In genomic region chr1:138939579-138940139, GRCm38 (mm10) we compare ENCODE assay signal across 20 mouse cellular contexts. TPM values are rescaled to one million over a fixed set of nuclear protein-coding genes. Genes with fewer than 3 reads are reported as not detected.
DNase-seq lines count a peak whose midpoint lies in the region; ATAC-seq and TF ChIP-seq lines count a peak whose summit lies in the region.
"Had no signal": no experiment of that assay in that cellular context is flagged by ENCODE, and none has a peak within 500 bp of the region (broad histone marks: within the 10 kb centered on the region; RNA-seq: fewer than 3 reads in every experiment).

No protein-coding gene starts in this region.

- no peak for TF ChIP-seq CTCF in thymus, adult 2 months (IDR thresholded peaks at IDR 0.05; ENCODE audit: borderline replicate concordance, control insufficient read depth, extremely low read depth, insufficient read depth, low read length, poor library complexity)
- no peak for TF ChIP-seq CTCF in CH12.LX (conservative IDR thresholded peaks at IDR 0.05 in 1 of 2, IDR thresholded peaks at IDR 0.05 in 1 of 2; ENCODE audit: low read depth in 2 of 2, low read length in 2 of 2)

- H3K27me3 ChIP-seq in thymus, adult 2 months (ENCODE audit: control insufficient read depth, insufficient read depth, low read length) = no peaks in the 10 kb centered on the region
- no peaks in the 10 kb centered on the region for H3K27me3 ChIP-seq in CH12.LX (replicated peaks)
- no peaks in the 10 kb centered on the region for H3K27me3 ChIP-seq in forebrain, embryonic 11.5 days (ENCODE audit: control insufficient read depth, insufficient read depth, low read length)
- H3K27me3 ChIP-seq: forebrain, embryonic 13.5 days; hindbrain, embryonic 12.5 days; limb, embryonic 13.5 days; liver, embryonic 13.5 days; neural tube, embryonic 15.5 days had no signal

- no peak overlapping the region for H3K27ac ChIP-seq in thymus, adult 2 months (ENCODE audit: control insufficient read depth, insufficient read depth, low read length)
- H3K27ac ChIP-seq in CH12.LX (ENCODE audit: insufficient read depth, low read depth) = no peak overlapping the region
- H3K27ac ChIP-seq in forebrain, embryonic 11.5 days (ENCODE audit: low read depth, low read length) = no peak overlapping the region
- H3K27ac ChIP-seq: forebrain, embryonic 13.5 days; hindbrain, embryonic 12.5 days; limb, embryonic 13.5 days; liver, embryonic 13.5 days; neural tube, embryonic 15.5 days had no signal

- no peak for ATAC-seq in forebrain, embryonic 11.5 days (replicated peaks; ENCODE audit: low FRiP score)
- ATAC-seq: forebrain, embryonic 13.5 days; intestine, postnatal 0 days; midbrain, embryonic 16.5 days had no signal

- in situ Hi-C loops in CH12.LX (cut with MboI; ENCODE audit: low pct_ligation_motif_present, low pct_unique_long_range_greater_than_20kb, low sequenced_read_pairs) = no loop called here

- DNase-seq in thymus, adult 2 months = peak; percentile 9
- DNase-seq in thymus, postnatal 10 days (ENCODE audit: low spot score in 2 of 2) = no peak
- DNase-seq in CH12.LX (ENCODE audit: extremely low read depth) = peak; percentile 78
- peak; percentile 67 for DNase-seq in induced T-regulatory cell, adult 2 months (ENCODE audit: low read depth)
- DNase-seq in adrenal gland, adult 18-20 months (ENCODE audit: low spot score in 2 of 2) = no peak
- DNase-seq in forebrain, embryonic 11.5 days (ENCODE audit: low spot score) = no peak
- DNase-seq in layer of hippocampus, postnatal 14 days (ENCODE audit: low spot score in 2 of 2) = no peak
- DNase-seq: adrenal gland, adult 2 months; cerebellum, adult 8-10 months; gastrocnemius, postnatal 25 days; liver, embryonic 13.5 days; lung, embryonic 14.5 days; right cerebral cortex, postnatal 14 days; spleen, adult 18-20 months had no signal

- H3K36me3 ChIP-seq in thymus, adult 2 months (ENCODE audit: control insufficient read depth, insufficient read depth, low read length) = no peaks in the 10 kb centered on the region
- H3K36me3 ChIP-seq in CH12.LX (replicated peaks in 1 of 2; ENCODE audit: control insufficient read depth in 1 of 2, insufficient read depth in 1 of 2, low read length in 1 of 2) = no peaks in the 10 kb centered on the region
- H3K36me3 ChIP-seq in forebrain, embryonic 11.5 days (ENCODE audit: control insufficient read depth, insufficient read depth, low read length) = no peaks in the 10 kb centered on the region
- H3K36me3 ChIP-seq: hindbrain, embryonic 12.5 days; limb, embryonic 13.5 days; liver, embryonic 13.5 days; neural tube, embryonic 15.5 days had no signal

- H3K4me3 ChIP-seq in thymus, adult 2 months (ENCODE audit: control insufficient read depth, insufficient read depth, low read length) = no peak overlapping the region
- H3K4me3 ChIP-seq in CH12.LX (replicated peaks in 1 of 3; ENCODE audit: low read depth in 2 of 3, low read length in 2 of 3, poor library complexity in 1 of 3) = no peak overlapping the region
- no peak overlapping the region for H3K4me3 ChIP-seq in forebrain, embryonic 11.5 days (ENCODE audit: low read depth, low read length)
- H3K4me3 ChIP-seq: forebrain, embryonic 13.5 days; hindbrain, embryonic 12.5 days; limb, embryonic 13.5 days; liver, embryonic 13.5 days; neural tube, embryonic 15.5 days had no signal

- H3K4me2 ChIP-seq in CH12.LX (ENCODE audit: insufficient read depth, low read depth, poor library complexity, severe bottlenecking) = peak overlapping the region; percentile 77
- no peak overlapping the region for H3K4me2 ChIP-seq in forebrain, embryonic 11.5 days (ENCODE audit: low read depth, low read length, severe bottlenecking)
- H3K4me2 ChIP-seq: forebrain, embryonic 13.5 days; hindbrain, embryonic 12.5 days; limb, embryonic 13.5 days; liver, embryonic 13.5 days; lung, embryonic 14.5 days; neural tube, embryonic 15.5 days had no signal

- no peaks in the 10 kb centered on the region for H3K79me2 ChIP-seq in CH12.LX (replicated peaks; ENCODE audit: control insufficient read depth, extremely low read depth, insufficient read depth, poor library complexity, severe bottlenecking)

- TF ChIP-seq RAD21 in CH12.LX (IDR thresholded peaks at IDR 0.05; ENCODE audit: low read depth, low read length) = no peak

- no peak overlapping the region for H3K9ac ChIP-seq in CH12.LX (ENCODE audit: insufficient read depth, low read depth)
- no peak overlapping the region for H3K9ac ChIP-seq in forebrain, embryonic 11.5 days (ENCODE audit: low read length)
- H3K9ac ChIP-seq: forebrain, embryonic 13.5 days; hindbrain, embryonic 12.5 days; limb, embryonic 13.5 days; liver, embryonic 13.5 days; lung, embryonic 14.5 days; neural tube, embryonic 15.5 days had no signal

- dilution Hi-C loops in CH12.LX (cut with MboI; ENCODE audit: extremely low pct_ligation_motif_present, extremely low pct_unique_long_range_greater_than_20kb, low sequenced_read_pairs) = no loop called here

- TF ChIP-seq EP300 in CH12.LX (IDR thresholded peaks at IDR 0.05; ENCODE audit: low read length) = no peak; the same call in 1 of the 2 replicates

- no peaks in the 10 kb centered on the region for H3K9me3 ChIP-seq in CH12.LX (replicated peaks; ENCODE audit: low read length)
- H3K9me3 ChIP-seq in forebrain, embryonic 11.5 days (ENCODE audit: control insufficient read depth, low read length) = no peaks in the 10 kb centered on the region
- H3K9me3 ChIP-seq: forebrain, embryonic 13.5 days; hindbrain, embryonic 12.5 days; limb, embryonic 13.5 days; liver, embryonic 13.5 days; neural tube, embryonic 15.5 days had no signal

- no peak for TF ChIP-seq POLR2A in thymus, adult 2 months (IDR thresholded peaks at IDR 0.05; ENCODE audit: control insufficient read depth, extremely low read depth, insufficient read depth, low read length, poor library complexity)
- TF ChIP-seq POLR2A in CH12.LX (IDR thresholded peaks at IDR 0.05; ENCODE audit: low read depth, low read length) = no peak

- no peaks in the 10 kb centered on the region for H3K4me1 ChIP-seq in thymus, adult 2 months (replicated peaks; ENCODE audit: control insufficient read depth, insufficient read depth, low read length)
- peaks cover 6 to 15% of the 10 kb centered on the region in 2 experiments for H3K4me1 ChIP-seq in CH12.LX (ENCODE audit: control insufficient read depth in 1 of 2, insufficient read depth in 2 of 2)
- no peaks in the 10 kb centered on the region for H3K4me1 ChIP-seq in forebrain, embryonic 11.5 days (replicated peaks; ENCODE audit: control insufficient read depth, insufficient read depth, low read length)
- H3K4me1 ChIP-seq: forebrain, embryonic 13.5 days; hindbrain, embryonic 12.5 days; limb, embryonic 13.5 days; liver, embryonic 13.5 days; neural tube, embryonic 15.5 days had no signal

- 52% methylated on average over 6 of the region's 6 CpGs for WGBS in thymus, adult 2 months
- WGBS in forebrain, embryonic 11.5 days = 77% methylated on average over 6 of the region's 6 CpGs

TF ChIP-seq in CH12.LX, 34 proteins besides CTCF, POLR2A, EP300 and RAD21 (continues in another document):
- no peak for TF ChIP-seq NRF1 (IDR thresholded peaks at IDR 0.05; ENCODE audit: low read depth, low read length)
- no peak for TF ChIP-seq TCF12 (IDR thresholded peaks at IDR 0.05; ENCODE audit: low read depth, low read length)
- TF ChIP-seq USF1 (IDR thresholded peaks at IDR 0.05; ENCODE audit: low read depth, low read length) = no peak
- no peak for TF ChIP-seq ZC3H11A (IDR thresholded peaks at IDR 0.05; ENCODE audit: low read depth, low read length)
- TF ChIP-seq PAX5 (IDR thresholded peaks at IDR 0.05; ENCODE audit: low read length) = no peak
- TF ChIP-seq ZNF384 (IDR thresholded peaks at IDR 0.05; ENCODE audit: low read depth, low read length) = no peak
- no peak for TF ChIP-seq SIN3A (IDR thresholded peaks at IDR 0.05; ENCODE audit: low read length)
- no peak for TF ChIP-seq E2F4 (IDR thresholded peaks at IDR 0.05; ENCODE audit: insufficient replicate concordance, low read depth, low read length)
- TF ChIP-seq CHD1 (IDR thresholded peaks at IDR 0.05; ENCODE audit: low read depth, low read length) = no peak
- no peak for TF ChIP-seq RCOR1 (conservative IDR thresholded peaks at IDR 0.05; ENCODE audit: low read depth, low read length)
- peak; percentile 63 for TF ChIP-seq JUND (conservative IDR thresholded peaks at IDR 0.05; ENCODE audit: low read depth, low read length)
- peak; percentile 92 for TF ChIP-seq JUN (IDR thresholded peaks at IDR 0.05; ENCODE audit: insufficient read depth, low read depth, low read length)
- peak; percentile 34; the same call in 1 of the 2 replicates for TF ChIP-seq ETS1 (conservative IDR thresholded peaks at IDR 0.05; ENCODE audit: low read depth, low read length)
- peak; percentile 77 for TF ChIP-seq MAX (IDR thresholded peaks at IDR 0.05; ENCODE audit: low read length)
- no peak for TF ChIP-seq MAFK (IDR thresholded peaks at IDR 0.05; ENCODE audit: insufficient replicate concordance, low read length)
- TF ChIP-seq GABPA (IDR thresholded peaks at IDR 0.05; ENCODE audit: insufficient replicate concordance, low read depth, low read length) = no peak
- TF ChIP-seq MXI1 (IDR thresholded peaks at IDR 0.05; ENCODE audit: low read depth, low read length) = no peak
- TF ChIP-seq BHLHE40 (IDR thresholded peaks at IDR 0.05; ENCODE audit: low read depth, low read length) = peak; percentile 78
- TF ChIP-seq CHD2 (IDR thresholded peaks at IDR 0.05; ENCODE audit: low read length) = 0 out of 2 replicates have a peak, but pooled peaks have one; percentile 32
- TF ChIP-seq ZKSCAN1 (IDR thresholded peaks at IDR 0.05; ENCODE audit: borderline replicate concordance, low read depth, low read length) = no peak
- no peak for TF ChIP-seq ELF1 (IDR thresholded peaks at IDR 0.05; ENCODE audit: low read depth, low read length)
- no peak for TF ChIP-seq SMC3 (IDR thresholded peaks at IDR 0.05; ENCODE audit: low read depth, low read length)
- TF ChIP-seq MAZ (IDR thresholded peaks at IDR 0.05; ENCODE audit: low read depth, low read length) = no peak
- no peak for TF ChIP-seq UBTF (IDR thresholded peaks at IDR 0.05; ENCODE audit: low read depth, low read length)
- TF ChIP-seq KAT2A (IDR thresholded peaks at IDR 0.05; ENCODE audit: insufficient replicate concordance, low read length) = no peak
- no peak for TF ChIP-seq ZMIZ1 (IDR thresholded peaks at IDR 0.05; ENCODE audit: low read depth, low read length)
- 0 out of 2 replicates have a peak, but pooled peaks have one; percentile 56 for TF ChIP-seq MYC (IDR thresholded peaks at IDR 0.05; ENCODE audit: low read depth, low read length)

RNA-seq across cellular contexts. Expression of gene Dennd1b, which starts 23.6 kb away (rescaled TPM):
- polyA plus RNA-seq in thymus, adult 2 months (2012; rRNA removed) = 20.2 and 20.7 TPM in 2 replicates
- total RNA-seq in CH12.LX (2012; rRNA removed) (8.0 and 10.6 TPM in 2 replicates), CH12.LX (2014; rRNA removed) (8.0 and 8.8 TPM in 2 replicates)
- polyA plus RNA-seq in CH12.LX (2012; ENCODE audit: insufficient read length, low read depth) = 7.2 and 8.9 TPM in 2 replicates
- 10 to 100 TPM; 23.0 to 23.2 TPM for total RNA-seq in adrenal gland, adult 18-20 months (2021)
- 11.9 and 13.5 TPM in 2 replicates for polyA plus RNA-seq in forebrain, embryonic 11.5 days (2014; fragmentation: Nextera tagmentation; extraction: Ambion mirVana)
- 10 to 100 TPM; 25.4 to 25.7 TPM for total RNA-seq in layer of hippocampus, postnatal 14 days (2021)

Comparison
In these comparisons a context has a peak if more than half of its experiments do, and no peak if none do; other contexts are left out.
1. DNase-seq: peak in thymus, adult 2 months (single experiment), CH12.LX (single experiment) and induced T-regulatory cell, adult 2 months (single experiment); none in thymus, postnatal 10 days (0 of 2), adrenal gland, adult 18-20 months (0 of 2), forebrain, embryonic 11.5 days (single experiment) and layer of hippocampus, postnatal 14 days (0 of 2).